Mouse (Mus musculus) lung, postnatal 25 days (tissue): ENCODE data around the gene Rpl41.
A peak's percentile ranks its signal among the peaks of the same experiment; 100 is the strongest.

Source experiments
- DNase-seq: peaks from one replicate; pipeline ENCODE4 v3.0.0; 2022; ENCODE audit warnings: low spot score

Rpl41 gene

DNA sequence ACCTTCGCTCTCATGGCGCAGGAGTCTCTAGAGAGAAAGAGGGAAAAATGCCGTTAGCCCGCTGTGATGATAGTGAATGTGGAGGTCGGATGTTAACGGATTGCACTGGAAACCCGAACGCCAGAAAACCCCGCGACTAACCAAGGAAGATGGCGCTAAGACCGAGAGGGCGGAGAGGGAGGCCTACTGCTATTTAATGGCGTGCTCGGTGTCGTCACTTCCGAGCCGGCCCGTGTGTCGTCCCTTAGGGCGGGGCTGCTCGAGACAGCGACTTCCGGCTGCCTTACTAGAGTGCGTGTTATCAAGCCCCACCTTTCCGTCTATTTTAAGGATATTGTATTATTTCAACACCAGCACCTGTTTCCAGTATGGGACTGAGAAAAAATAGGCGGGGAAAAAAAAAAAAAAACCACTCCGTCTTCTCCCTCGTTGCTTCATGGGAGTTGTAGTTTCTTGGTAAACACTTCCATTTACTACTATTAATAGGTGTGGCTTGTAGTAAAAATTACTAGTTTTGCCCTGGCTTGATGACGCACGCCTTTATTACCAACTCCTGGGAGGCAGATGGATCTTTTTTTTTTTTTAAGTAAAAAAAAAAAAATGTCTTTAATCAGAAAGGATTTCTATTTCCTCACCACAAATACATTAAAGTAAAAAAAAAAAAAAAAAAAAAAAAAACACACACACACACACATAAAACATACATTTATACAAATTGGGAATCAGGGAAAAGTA lies at the start of gene Rpl41:
Gene Rpl41 (minus strand): TSS at position 359 of the 735 bp plus-strand sequence.
- DNase-seq = peak; percentile 97

DNA sequence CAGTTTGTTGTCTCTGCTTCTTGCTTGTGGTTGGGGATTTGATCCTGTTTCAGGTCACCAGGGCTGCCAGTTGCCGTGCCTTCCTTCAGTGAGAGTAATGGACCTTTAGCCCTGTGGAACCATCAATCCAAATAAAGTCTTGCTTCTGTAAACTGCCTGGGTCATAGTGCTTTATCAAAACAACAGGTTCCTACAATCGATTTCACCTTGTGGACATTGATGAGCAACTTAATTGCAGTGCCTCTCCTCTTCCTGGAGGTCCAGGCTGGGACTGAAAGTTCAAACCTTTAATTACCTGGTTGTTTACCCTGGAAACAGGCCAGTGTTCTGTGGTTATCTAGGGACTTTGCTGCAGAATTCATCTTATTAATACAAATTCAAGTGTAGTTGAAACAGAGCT lies 49.4 kb upstream of the Rpl41 start:
- DNase-seq = no peak

DNA sequence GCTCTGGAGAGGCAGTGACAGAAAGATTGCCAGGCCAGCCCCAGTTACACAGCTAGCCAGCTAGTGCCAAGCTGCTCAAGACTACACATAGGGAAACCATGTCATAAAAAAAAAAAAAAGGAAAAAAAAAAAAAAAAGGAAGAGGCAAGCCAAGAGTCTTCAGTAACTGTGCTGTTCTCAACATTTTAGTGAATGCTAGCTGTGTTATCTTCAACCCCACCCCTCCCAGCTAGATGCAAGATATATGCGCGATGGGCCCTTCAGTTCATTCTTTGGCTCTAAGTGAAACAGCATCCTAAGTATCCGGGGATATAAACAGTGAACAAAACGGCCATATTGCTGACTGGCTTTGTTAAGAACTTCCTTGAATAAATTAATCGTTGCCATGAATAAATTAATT lies 43.7 kb upstream of the Rpl41 start:
- no peak for DNase-seq

DNA sequence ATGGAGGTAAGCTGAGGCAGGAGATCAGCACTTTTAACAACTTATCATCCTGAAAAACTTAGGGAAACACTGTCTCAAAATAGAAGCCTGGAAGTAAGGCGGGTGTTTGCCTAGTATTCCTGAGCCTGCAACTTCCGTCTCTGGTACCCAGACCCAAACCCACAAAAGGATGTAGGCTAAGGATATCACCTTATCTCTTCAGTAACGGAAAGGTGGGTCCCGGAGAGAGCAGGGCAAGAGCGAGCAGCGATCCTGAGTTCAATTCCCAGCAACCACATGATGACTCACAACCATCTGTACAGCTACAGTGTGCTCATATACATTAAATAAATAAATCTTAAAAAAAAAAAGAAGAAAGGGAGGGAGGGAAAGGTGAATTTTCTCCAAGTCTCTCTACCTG lies 42.3 kb upstream of the Rpl41 start:
- no peak for DNase-seq

DNA sequence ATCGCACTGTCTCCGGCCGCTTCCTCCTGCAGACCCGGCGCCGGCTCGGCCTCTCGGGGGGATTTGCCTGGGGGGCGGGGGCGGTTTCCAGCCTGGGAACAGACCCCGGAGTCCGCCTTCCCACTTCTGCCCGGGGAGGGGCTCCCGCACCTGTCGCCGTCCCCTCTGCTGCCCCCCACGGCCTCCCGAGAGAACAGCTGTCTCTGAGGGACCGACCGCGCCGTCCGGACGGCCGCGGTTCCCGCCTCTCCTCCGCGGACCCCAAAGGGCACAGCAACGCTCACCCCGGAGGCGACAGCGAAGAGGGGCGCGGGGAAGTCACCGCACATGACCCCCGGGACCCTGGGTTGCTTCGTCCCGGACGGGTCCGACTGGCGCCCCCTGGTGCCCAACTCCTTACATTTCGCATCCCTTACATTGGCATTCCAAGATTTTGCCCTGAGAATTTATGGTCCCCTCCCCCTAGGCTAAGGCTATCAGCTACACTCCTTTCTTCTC lies 41.1 kb upstream of the Rpl41 start:
- peak; percentile 59 for DNase-seq

DNA sequence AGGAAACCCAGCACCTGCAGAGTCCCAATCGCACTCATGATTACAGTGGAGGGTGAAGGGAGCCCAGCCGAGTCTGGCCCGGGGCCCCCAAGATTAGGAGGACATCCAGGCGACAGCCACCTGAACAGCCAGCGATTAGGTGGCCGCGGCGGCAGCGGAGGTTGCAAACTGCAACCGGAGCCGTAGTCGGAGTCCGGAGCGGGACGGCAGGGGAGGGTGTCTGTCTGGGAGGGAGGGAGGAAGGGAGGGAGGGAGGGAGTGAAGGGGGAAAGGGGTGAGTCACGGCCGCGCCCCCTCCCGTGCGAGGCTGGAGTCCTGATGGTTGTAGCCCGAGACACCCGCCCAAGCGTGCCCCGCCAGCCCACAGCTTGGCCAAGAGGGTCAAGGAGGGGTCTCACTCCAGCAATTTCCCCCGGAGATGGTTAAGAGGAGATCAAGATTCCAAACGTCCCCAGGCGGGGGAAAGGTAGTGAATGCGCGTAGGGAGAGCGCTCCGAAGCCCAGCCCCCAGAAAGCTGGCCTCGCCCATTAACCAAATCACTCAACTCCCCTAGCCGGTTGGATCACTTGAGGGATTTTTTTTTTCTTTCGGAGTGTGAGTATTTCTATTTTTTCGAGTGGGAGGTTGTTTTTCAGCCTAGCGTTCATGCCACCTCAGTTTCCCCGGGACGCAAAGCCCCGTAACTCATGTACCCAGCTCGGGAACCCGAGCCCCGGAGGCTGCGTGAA lies 40.5 kb upstream of the Rpl41 start, which contains the start of gene Erbb3:
Gene Erbb3 (minus strand): TSS at position 189 of the 729 bp plus-strand sequence.
- DNase-seq = peak; percentile 77

DNA sequence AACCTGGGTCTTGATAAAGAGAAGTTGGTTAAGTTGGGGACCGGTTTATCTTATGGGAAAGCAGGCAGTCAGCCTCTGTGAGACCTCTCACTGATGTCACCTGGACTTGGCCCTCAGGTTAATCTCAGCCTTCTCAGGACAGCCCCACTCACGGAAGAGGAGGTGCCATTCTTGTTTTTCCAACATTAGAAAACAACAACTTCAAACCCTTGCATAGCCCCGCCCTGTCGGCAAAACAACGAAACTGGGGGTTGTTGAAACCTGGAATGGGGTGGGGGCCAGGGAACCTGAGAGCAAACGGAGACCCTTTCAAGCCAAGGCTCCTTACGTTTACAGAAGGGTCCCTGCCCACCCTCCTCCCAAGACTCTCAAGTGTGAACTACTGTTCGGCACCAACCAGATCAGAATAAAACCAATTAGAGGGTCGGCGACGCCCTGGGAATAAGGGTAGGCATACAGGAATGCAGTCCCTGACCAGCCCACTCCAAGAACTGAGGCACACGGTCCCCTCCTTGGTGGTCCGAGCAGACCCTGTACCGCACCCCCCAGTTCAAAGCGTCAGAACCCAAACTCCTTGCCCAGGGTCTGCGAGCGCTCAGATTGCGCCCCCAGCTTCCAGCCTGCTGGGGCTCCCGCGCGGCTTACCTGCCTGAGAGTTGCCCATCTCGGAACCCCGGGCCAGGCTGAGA lies 39.8 kb upstream of the Rpl41 start:
- peak; percentile 44 for DNase-seq

DNA sequence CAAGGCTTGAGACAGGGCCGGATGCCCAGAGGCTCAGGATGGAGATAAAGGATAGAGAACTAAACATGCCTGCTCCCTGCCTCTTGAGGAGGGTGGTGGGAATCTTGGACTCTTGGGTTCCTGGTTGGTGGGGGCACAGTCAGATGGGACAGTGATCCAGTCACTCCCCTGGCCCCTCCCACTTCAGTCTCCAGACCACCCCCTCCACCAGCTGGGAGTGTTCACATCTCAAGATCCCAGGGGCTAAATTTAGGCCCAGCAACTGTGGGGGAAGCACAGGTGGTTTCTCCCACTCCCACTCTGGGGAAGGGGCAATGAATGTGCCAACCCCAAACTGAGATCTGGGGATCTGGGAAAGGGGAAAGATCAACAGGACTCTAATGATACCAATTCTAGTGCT lies 39.0 kb upstream of the Rpl41 start:
- DNase-seq = no peak

DNA sequence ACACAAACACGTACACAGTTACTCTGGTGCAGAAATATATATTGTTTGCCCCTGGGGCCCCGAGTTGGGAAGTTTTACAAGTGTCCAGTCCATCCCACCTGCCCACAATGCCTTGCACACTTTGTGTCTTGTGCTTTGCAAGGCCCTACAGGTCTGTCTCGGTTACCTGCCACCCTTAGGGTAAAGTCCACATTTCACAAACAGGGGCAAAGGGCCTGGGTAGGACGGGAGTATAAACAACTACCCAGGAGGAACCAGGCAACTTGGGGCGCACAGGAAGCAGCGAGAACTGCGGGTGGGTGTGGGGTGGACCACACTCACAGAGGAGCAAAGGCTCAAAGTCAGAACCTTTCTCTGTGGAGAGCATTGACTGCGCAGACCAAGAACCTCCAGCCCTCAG lies 38.6 kb upstream of the Rpl41 start:
- no peak for DNase-seq

DNA sequence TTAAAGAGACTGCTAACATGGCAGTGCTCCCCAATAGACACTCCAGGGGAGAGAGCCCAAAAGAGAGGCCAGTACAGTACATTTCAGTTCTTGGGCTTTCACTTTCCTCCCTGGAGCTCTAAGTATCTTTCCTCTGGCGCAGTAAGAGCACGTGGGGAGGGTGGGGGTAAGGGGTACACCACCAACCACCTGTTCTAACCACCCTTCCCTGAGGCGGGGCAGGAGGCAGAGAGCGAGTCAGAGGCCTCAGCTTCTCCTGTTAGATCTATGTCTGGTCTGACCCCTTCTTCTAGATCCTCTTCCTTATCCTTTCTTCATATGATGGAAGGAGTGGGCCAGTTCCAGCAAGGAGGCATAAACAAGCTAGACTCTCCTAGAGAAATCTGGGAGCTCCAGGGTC lies 38.0 kb upstream of the Rpl41 start:
- DNase-seq = no peak

DNA sequence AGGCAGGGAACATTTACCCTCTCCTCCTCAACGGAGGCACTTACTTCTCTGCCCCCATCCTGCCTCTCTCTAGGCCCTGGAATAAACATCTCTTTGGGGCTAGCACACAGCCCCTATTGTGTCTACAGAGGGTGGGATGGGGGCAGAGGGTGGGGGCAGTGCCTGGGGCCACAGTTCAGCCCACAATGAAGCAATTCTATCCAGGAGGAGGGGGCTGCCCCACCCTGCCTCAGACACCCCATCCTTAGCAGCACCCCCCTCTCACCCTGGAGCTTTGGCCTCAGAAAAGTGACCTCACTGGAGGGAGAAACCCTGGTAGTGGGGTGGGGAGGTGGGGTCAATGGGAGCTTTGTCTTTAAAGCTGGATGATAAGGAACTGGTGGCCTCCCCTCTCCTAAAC lies 37.4 kb upstream of the Rpl41 start:
- DNase-seq = no peak

DNA sequence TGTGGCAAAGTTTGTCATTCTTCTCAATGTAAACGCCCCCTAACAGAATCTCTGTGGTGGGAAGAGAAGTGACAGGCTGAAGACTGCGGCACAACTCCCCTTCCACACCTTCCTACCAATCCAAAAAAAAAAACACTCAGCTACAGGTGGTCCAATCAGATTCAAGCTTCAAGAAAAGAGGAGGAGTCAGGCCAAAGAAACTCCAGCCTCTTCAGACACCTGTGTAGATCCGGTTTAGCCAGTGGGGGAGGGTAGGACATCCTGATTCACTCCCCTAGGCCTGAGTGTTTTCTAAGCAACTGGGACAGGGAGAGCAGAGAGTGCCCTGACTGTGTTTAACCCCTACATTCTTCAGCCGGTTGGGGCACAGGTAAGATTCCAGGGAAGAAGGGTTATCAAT lies 35.3 kb upstream of the Rpl41 start:
- peak; percentile 90 for DNase-seq

DNA sequence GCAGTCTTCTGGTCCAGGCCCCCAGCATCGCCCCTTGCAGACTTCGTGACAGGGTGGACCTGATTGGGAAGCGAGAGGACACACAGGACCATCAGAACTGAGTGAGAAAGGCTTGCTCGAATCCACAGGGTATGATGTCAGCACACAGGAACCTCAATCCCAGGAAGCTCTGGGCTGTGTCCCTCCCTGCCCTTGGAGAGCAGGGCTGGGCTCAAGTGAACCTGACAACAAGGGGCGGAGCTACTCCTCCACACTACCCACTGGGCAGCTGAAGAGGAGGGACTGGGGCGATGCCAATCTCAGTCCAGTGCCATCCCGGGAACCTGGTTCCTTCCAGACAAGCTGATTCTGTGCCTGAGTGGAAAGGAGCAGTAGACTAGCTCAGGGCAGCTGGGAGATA lies 34.5 kb upstream of the Rpl41 start:
- peak; percentile 91 for DNase-seq

DNA sequence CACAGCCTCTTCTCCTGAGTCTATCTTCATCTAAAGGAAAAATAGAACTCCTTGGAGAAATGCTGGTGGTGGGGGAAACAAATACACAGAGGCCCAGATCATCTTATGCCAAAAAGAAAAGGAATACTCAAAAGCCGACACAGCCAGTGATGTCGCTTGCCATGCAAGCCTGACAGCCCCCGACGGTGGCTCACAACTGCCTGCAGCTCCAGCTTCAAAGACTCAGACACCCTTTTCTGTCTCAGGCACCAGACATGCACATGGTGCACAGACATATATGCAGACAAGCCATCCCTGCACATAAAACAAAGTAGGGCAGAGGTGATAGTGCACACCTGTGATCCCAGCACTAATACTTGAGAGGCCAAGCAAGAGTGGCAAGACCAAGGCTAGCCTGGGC lies 30.6 kb upstream of the Rpl41 start:
- DNase-seq = no peak

DNA sequence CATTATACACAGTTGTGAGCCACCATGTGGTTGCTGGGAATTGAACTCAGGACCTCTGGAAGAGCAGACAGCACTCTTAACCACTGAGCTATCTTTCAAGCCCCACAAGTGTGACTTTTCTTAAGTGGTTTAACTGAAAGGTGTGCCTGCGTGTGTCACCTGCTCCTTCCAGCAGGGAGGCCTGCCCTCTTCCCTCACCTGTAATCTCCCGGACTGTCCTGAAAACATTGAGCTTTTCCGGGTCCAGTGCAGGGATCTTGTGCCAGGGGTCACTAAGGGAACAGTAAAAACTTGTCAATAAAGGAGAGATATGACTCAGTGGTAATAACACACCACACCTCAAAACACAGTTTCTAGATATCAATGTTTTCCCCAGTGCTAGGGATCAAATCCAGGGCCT lies 30.2 kb upstream of the Rpl41 start:
- no peak for DNase-seq

DNA sequence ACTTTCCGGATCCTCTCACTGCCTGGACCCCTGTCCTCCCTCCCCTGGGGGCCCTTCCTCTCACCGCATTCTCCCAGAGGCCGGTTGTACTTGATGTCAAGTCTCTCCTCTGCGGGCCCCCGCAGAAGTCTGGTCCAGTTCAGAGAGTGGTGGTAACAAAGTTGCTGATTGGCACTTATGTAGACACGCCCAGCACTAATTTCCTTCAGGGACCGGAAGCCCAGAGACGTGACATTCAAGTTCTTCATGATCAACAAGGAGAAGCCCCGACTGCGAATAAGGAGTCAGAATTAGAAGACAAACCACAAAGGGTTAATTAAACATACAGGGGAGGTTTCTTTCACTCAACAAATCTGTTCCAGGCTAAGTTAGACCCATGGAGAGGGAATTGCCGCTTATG lies 29.2 kb upstream of the Rpl41 start:
- no peak for DNase-seq

DNA sequence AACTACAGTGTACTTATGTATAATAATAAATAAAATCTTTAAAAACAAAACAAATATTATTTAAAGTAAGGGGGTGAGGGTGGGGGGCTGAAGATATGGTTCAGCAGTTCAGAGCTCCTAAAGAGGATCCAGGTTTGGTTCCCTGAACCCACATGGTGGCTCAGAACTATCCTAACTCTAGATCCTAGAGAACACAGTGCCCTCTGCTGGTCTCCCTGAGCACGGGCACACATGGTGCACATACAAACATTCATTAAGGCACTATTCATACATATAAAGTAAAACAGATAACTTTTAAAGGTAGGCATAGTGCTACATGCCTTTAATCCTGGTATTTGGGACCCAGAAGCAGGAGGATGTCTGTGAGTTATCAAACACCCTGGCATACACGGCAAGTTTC lies 26.0 kb upstream of the Rpl41 start:
- no peak for DNase-seq

DNA sequence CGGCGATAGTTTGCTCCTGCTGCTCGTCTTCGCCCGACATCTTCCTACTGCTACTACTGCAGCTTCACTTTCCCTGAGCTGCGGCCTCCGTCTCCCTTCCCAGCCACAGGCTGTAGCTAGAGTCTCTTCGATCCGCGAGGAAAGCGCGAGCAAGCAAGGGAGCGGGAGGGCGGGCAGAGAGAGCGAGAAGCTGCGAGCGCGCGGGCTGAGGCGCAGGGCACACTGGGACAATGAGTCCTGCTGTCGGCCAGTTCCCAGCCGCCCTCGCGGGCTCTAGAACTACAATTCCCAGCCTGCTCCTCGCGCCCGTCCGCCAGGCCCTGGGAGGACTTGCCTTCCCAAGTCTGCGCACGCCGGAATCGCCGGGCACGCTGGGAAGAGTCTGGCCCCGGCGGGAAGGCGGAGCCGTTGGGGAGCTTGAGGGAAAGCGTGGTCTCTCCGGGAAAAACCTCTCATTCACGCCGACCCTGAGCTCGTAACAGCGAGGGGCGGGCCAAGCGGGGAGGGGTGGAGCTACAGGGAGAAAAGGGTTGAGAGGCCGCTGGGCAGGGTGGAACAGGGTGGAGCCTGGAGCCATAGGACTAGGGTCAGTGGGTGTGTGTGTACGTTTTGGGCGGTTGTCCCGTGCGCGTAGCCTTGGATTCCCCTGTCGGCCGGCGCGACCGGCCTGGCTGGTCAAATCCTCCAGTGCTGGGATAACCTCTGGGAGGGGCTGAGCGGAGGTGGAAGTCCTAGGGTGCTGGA lies 16.9 kb upstream of the Rpl41 start, which contains the start of gene Pa2g4:
Gene Pa2g4 (minus strand): TSS at position 200 of the 744 bp plus-strand sequence.
- peak; percentile 99 for DNase-seq

DNA sequence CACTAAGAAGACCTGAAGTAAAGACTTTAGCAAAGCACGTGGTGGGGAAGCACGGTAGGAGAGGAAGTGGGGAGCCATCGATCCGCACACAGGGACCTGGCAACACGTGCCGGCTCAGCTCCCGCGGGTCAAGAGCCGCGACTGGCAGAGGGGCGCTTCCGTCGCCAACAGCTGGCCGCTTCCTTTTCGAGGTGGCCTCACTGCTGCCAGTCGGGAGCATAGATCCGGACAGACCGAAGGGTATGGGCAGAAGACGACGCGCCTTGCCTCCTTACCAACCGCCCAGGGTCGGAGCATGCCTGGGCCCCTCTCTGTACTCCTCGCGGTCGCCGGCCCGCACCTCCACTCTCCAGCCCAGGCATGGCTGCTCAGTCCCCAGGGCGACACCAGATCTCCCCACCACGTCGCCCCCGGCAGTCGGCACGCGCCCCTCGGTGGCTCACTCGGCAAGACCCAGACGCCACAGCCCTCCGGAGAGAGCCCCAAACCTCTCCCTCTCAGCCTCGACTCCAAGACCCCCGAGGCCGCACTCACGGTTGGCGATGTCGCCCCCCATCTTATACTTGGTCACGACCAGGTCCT lies 16.2 kb upstream of the Rpl41 start:
- DNase-seq = no peak

DNA sequence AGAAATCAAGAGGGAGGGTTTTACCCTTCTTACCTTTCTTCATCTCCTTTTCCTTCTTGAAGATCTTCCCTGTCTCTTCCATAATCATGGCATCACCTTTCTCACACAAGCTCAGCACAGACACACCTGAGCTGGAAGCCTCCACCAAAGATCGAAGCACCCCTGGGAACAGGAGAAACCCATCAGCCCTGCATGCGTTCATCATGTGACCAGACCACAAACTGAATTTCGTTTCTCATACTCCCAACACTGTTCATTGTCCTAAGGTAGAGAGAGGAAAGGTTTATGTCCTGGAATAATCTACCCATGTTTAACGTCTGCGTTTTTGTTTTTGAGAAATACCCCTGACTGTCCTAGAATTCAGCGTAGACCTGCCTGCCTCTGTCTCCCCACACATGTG lies 14.4 kb upstream of the Rpl41 start:
- no peak for DNase-seq

DNA sequence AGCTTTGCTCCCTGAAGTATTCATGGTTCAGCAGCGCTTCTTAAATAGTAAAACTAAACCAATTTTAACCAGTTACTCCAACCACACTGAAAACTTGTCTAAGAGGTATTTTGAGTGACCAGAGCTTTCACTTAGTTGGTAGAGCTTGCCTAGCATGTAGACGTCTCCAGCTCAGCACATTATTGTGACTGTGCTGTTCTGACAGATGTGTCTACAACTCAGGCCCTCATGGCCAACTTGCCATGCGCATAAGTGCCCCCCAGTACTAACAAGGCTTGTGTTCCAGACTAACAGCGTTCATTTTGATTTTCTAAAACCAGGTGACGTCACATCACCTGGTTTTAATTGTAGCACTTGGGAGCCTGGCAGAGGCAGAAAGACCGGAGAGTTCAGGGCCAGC lies 7.9 kb upstream of the Rpl41 start:
- DNase-seq = no peak

DNA sequence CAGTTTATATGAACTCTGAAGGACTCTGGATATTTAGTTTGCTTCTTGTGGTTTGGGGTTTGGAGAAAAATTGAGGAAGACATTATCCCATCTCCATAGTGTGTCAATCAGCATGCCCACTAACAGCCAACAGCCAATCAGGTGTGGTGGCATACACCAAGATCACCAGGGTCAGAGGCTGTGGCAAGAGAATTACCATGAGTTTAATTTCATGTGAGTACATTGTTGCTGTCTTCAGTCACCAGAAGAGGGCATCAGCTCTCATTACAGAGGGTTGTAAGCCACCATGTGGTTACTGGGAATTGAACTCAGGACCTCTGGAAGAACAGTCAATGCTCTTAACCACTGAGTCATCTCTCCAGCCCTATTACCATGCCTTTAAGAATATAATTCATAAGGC lies 7.2 kb upstream of the Rpl41 start:
- DNase-seq = no peak
